Comparison of ENCODE assay signal across 8 mouse cellular contexts in the genomic region with DNA sequence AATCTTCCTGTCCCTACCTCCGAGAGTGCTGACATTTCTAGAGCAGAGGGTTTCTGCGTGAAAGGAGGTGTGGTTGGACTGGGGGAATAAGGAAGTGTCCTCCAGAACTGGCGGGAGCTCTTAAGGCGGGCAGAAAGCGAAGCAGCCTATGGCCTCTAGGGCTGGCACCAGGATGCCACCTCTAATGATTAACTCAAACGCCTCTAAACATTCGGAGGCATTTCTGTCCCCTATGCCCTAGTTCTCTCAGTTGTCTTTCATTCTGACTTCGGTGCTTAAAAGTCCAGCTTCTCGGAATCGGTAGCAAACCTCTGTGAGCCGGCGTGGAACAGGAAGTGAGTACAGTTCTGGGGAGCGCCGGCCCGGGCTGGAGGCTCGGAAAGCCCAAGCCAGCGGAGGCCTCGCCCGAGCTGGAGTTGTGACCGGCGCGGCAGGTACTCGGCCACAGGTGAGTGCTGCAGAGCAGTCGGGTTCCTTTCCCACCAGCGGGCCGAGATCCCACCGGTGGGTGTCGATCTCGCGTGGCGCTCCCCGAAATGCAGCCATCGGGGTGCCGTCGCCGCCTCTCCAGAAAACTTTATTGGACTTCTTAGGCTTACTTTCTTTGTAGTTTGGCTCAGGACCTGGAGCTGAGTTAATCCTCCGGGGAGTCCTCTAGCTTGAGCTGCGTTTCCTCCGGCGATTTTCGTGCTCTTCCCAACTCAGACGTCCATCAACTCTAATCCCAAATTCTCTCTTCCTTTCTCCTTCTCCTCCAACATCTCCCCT. TPM values are rescaled to one million over a fixed set of nuclear protein-coding genes. Genes with fewer than 3 reads are reported as not detected.
DNase-seq lines count a peak whose midpoint lies in the region; ATAC-seq and TF ChIP-seq lines count a peak whose summit lies in the region.

TSS of gene Casp8 (plus strand) at position 84 of the 768 bp plus-strand sequence.

- peak within 1 kb of the TSS; percentile 48; the same call in 1 of the 2 replicates for H3K27ac ChIP-seq in hindbrain, embryonic 16.5 days (ENCODE audit: low read depth, low read length)
- peak within 1 kb of the TSS; percentile 75 for H3K27ac ChIP-seq in liver, embryonic 12.5 days

- under 1% methylated on average over 42 of the region's 42 CpGs for WGBS in hindbrain, embryonic 16.5 days
- WGBS in liver, embryonic 12.5 days (ENCODE audit: insufficient replicate concordance): under 1% methylated on average over 42 of the region's 42 CpGs

- TF ChIP-seq CTCF in brain, embryonic 14.5 days (IDR thresholded peaks at IDR 0.05; ENCODE audit: borderline replicate concordance, extremely low read depth, insufficient read depth, insufficient read length): no peak

- ATAC-seq in hindbrain, embryonic 16.5 days: 0 out of 2 replicates have a peak, but pooled peaks have one; percentile 56
- peak; percentile 91 for ATAC-seq in liver, embryonic 12.5 days

- H3K79me2 ChIP-seq in myocyte (ENCODE audit: control insufficient read depth, insufficient read depth): peaks cover 33% of the 10 kb centered on the region

- no peaks in the 10 kb centered on the region for H3K36me3 ChIP-seq in hindbrain, embryonic 16.5 days (ENCODE audit: control insufficient read depth, insufficient read depth, low read length)
- peaks cover 11% of the 10 kb centered on the region for H3K36me3 ChIP-seq in liver, embryonic 12.5 days
- H3K36me3 ChIP-seq in myocyte (ENCODE audit: control insufficient read depth, insufficient read depth): peaks cover 7% of the 10 kb centered on the region

- no peak for TF ChIP-seq POLR2A in brain, embryonic 14.5 days (IDR thresholded peaks at IDR 0.05; ENCODE audit: borderline replicate concordance, extremely low read depth, insufficient read depth, insufficient read length, poor library complexity, severe bottlenecking)
- TF ChIP-seq POLR2A in myocyte (IDR thresholded peaks at IDR 0.05; ENCODE audit: insufficient read length, low read depth): peak; percentile 33

- H3K9me3 ChIP-seq in hindbrain, embryonic 16.5 days (ENCODE audit: control insufficient read depth, low read length): 0 out of 2 replicates have a peak, but pooled peaks cover 2% of the 10 kb centered on the region
- no peaks in the 10 kb centered on the region for H3K9me3 ChIP-seq in liver, embryonic 12.5 days (replicated peaks)

- peak within 1 kb of the TSS; percentile 93 for H3K4me2 ChIP-seq in hindbrain, embryonic 16.5 days (ENCODE audit: low read length)
- H3K4me2 ChIP-seq in liver, embryonic 12.5 days: peak within 1 kb of the TSS; percentile 92
- H3K4me2 ChIP-seq in myocyte (ENCODE audit: low read depth): peak within 1 kb of the TSS; percentile 71

- H3ac ChIP-seq in myocyte (ENCODE audit: control insufficient read depth, insufficient read length): peak within 1 kb of the TSS; percentile 39

- H3K9ac ChIP-seq in hindbrain, embryonic 16.5 days (ENCODE audit: low read depth, low read length): peak within 1 kb of the TSS; percentile 64
- H3K9ac ChIP-seq in liver, embryonic 12.5 days: peak within 1 kb of the TSS; percentile 81

- peak within 1 kb of the TSS; percentile 56 for H3K4me3 ChIP-seq in hindbrain, embryonic 16.5 days (ENCODE audit: low read length)
- peak within 1 kb of the TSS; percentile 71 for H3K4me3 ChIP-seq in liver, embryonic 12.5 days
- peak within 1 kb of the TSS; percentile 52 for H3K4me3 ChIP-seq in myocyte

- peaks cover 7% of the 10 kb centered on the region for H3K4me1 ChIP-seq in hindbrain, embryonic 16.5 days (ENCODE audit: control insufficient read depth, insufficient read depth, low read depth, low read length)
- H3K4me1 ChIP-seq in liver, embryonic 12.5 days: peaks cover 25% of the 10 kb centered on the region

- DNase-seq in MEL-GATA-1-ER (ENCODE audit: extremely low read depth, low read depth): peak; percentile 94
- DNase-seq in brain, embryonic 14.5 days (ENCODE audit: low read depth): peak; percentile 50
- peak; percentile 36 for DNase-seq in forelimb bud, embryonic 11.5 days (ENCODE audit: low read depth, low spot score)
- DNase-seq in thymus, postnatal 0 days (ENCODE audit: low spot score): peak; percentile 60
- DNase-seq in right cerebral cortex, postnatal 36 days (ENCODE audit: low spot score in 2 of 2): no peak

- H3K27me3 ChIP-seq in hindbrain, embryonic 16.5 days (replicated peaks; ENCODE audit: control insufficient read depth, insufficient read depth, low read length): no peaks in the 10 kb centered on the region; the same call in none of the 2 replicates
- no peaks in the 10 kb centered on the region for H3K27me3 ChIP-seq in liver, embryonic 12.5 days (replicated peaks)
- no peaks in the 10 kb centered on the region for H3K27me3 ChIP-seq in myocyte (ENCODE audit: control insufficient read depth, insufficient read depth, insufficient read length)

TF ChIP-seq in myocyte, 11 proteins besides CTCF, POLR2A, EP300 and RAD21:
- no peak for TF ChIP-seq TCF12 (IDR thresholded peaks at IDR 0.05; ENCODE audit: insufficient read depth, poor library complexity, severe bottlenecking)
- no peak for TF ChIP-seq CEBPB (IDR thresholded peaks at IDR 0.05; ENCODE audit: insufficient read depth, poor library complexity, severe bottlenecking)
- TF ChIP-seq MYOG (IDR thresholded peaks at IDR 0.05; ENCODE audit: control insufficient read depth in 1 of 3, insufficient read depth in 1 of 3, insufficient read length in 2 of 3, low read depth in 2 of 3): no peak
- TF ChIP-seq SRF (IDR thresholded peaks at IDR 0.05; ENCODE audit: control insufficient read depth, insufficient read length, low read depth): no peak
- TF ChIP-seq TCF3 (IDR thresholded peaks at IDR 0.05; ENCODE audit: insufficient read length, low read depth): no peak
- TF ChIP-seq MAX (IDR thresholded peaks at IDR 0.05; ENCODE audit: low read depth): no peak
- no peak for TF ChIP-seq MYOD1 (IDR thresholded peaks at IDR 0.05; ENCODE audit: control insufficient read depth in 1 of 3, insufficient read length in 2 of 3, low read depth in 2 of 3)
- TF ChIP-seq E2F4 (IDR thresholded peaks at IDR 0.05; ENCODE audit: insufficient read depth): no peak
- no peak for TF ChIP-seq REST (IDR thresholded peaks at IDR 0.05; ENCODE audit: insufficient read depth, insufficient read length)
- TF ChIP-seq POLR2AphosphoS2 (IDR thresholded peaks at IDR 0.05; ENCODE audit: insufficient read length, low read depth): no peak
- no peak for TF ChIP-seq USF1 (IDR thresholded peaks at IDR 0.05; ENCODE audit: low read depth)

RNA-seq across cellular contexts. Expression of gene Casp8, which starts in this region (rescaled TPM):
- 1.6 and 3.4 TPM in 2 replicates for polyA plus RNA-seq in brain, embryonic 14.5 days (2012; rRNA removed)
- polyA plus RNA-seq in hindbrain, embryonic 16.5 days (2015; fragmentation: Nextera tagmentation; extraction: Ambion mirVana): 6.2 and 6.9 TPM in 2 replicates
- 19.9 and 20.7 TPM in 2 replicates for polyA plus RNA-seq in liver, embryonic 12.5 days (2016; fragmentation: Nextera tagmentation; extraction: Ambion mirVana)
- polyA plus RNA-seq in myocyte (2012; fragmentation: generic; extraction: Trizol): 5.9 TPM
- polyA plus RNA-seq in thymus, postnatal 0 days (2015; fragmentation: Nextera tagmentation; extraction: Ambion mirVana): 56.4 and 67.7 TPM in 2 replicates

Comparison
In these comparisons a context has a peak if more than half of its experiments do, and no peak if none do; other contexts are left out.
1. DNase-seq: peak in MEL-GATA-1-ER (single experiment), brain, embryonic 14.5 days (single experiment), forelimb bud, embryonic 11.5 days (single experiment) and thymus, postnatal 0 days (single experiment); none in right cerebral cortex, postnatal 36 days (0 of 2).
2. Peak in every context shown above with its lines, with median percentiles within 50 percentile points of each other: H3K4me2 ChIP-seq and H3K4me3 ChIP-seq.